Mouse (Mus musculus) megakaryocyte, embryonic 14.5 days (primary cell): ENCODE data around the gene Rps6ka4.

ENCODE experiments used
- FLI1 ChIP-seq: IDR thresholded peaks from 2 replicates; pipeline ENCODE4 v1.6.1; 2012; ENCODE audit warnings: low read length, inconsistent platforms, mixed read lengths
- GATA1 ChIP-seq: IDR thresholded peaks from 3 replicates; pipeline ENCODE4 v1.6.1; 2012; ENCODE audit warnings: mixed read lengths, low read length, inconsistent platforms, borderline replicate concordance

DNA sequence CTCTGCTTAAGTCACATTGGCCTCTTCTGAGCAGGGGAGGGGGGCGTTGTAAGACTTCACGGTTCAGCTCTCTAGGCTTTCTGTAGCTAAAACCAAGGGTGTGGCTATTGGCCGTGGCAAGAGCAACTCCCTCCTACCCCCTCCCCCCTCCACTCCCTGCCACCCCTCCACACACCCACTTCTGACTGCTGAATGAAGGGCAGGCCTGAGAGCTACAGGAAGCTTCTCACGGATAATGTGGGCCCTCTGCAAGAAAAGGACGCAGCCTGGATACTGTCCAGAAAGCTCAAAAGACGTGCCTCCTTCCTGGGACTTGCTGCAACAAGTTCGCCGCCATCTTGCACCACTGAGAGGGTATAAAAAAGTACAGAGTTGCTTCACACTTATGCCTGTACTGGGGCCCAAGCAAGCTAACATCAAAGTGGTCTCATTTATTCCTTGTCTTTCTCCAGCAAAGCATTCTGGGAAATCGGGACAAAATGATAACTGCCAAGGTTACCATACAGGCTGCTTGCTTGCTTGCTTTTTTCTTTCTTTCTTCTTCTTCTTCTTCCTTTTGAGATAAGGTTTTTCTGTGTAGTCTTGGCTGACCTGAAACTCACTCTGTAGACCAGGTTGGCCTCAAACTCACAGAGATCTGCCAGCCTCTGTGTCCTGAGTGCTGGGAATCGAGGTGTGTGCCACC, 21.2 kb downstream of the Rps6ka4 start:
- TF ChIP-seq GATA1: no peak
- TF ChIP-seq FLI1: no peak
